Mouse (Mus musculus): ENCODE data around the gene Tradd.
"Not testable (repeated sequence)": the region's sequence is repeated elsewhere in the genome, so short reads cannot be mapped to it uniquely, and the experiment has no call there.

GRCm38 (mm10) chr8:105291802-105292201, 27.4 kb upstream of the Tradd start:
- peak; percentile 35 for TF ChIP-seq CTCF (IDR thresholded peaks at IDR 0.05)
- TF ChIP-seq EP300 (IDR thresholded peaks at IDR 0.05), result not testable (repeated sequence)

All from lung, postnatal 0 days (tissue).